Mouse (Mus musculus) ES-Bruce4 (cell line): ENCODE results near the gene Ptgdr2.

Experiments
- CTCF ChIP-seq: IDR thresholded peaks from one replicate; pipeline ENCODE4 v1.8.1; 2011; ENCODE audit warnings: low read depth, low read length
- EP300 ChIP-seq: IDR thresholded peaks from 2 replicates; pipeline ENCODE4 v1.6.1; 2011; ENCODE audit warnings: low read depth, low read length; ENCODE audit not compliant: insufficient read depth
- POLR2A ChIP-seq: IDR thresholded peaks from one replicate; pipeline ENCODE4 v1.8.1; 2011; ENCODE audit warnings: low read length; ENCODE audit not compliant: insufficient read depth

DNA sequence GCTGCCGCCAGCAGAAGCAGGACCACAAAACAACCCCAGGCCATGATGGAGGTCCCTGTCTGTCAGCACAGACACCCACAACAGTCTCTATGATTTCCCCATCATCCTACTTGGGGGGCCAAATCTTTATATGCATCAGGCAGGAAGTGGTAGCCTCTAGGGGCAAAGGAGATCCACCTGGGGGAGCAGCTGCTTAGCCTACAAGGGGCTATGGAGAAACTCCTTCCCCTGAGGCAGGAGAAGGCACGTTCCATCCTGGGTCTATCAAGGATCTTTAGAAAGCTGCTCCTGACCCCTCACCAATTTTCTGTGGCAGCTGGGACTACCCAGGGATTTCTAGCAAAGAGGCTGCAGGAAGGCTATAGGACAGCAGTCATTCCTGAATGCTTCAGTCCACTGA, 16.4 kb upstream of the Ptgdr2 start, which contains the start of gene Zp1:
- TF ChIP-seq CTCF (no peak), EP300 (no peak), POLR2A (no peak)
